Mouse (Mus musculus): ENCODE measurements around the gene Gm8300. TPM values are rescaled to one million over a fixed set of nuclear protein-coding genes. Genes with fewer than 3 reads are reported as not detected.
"Not testable (repeated sequence)": the region's sequence is repeated elsewhere in the genome, so short reads cannot be mapped to it uniquely, and the experiment has no call there.

Gene Gm8300
- polyA plus RNA-seq, 1 experiment from 2014 or later: not detected

DNA sequence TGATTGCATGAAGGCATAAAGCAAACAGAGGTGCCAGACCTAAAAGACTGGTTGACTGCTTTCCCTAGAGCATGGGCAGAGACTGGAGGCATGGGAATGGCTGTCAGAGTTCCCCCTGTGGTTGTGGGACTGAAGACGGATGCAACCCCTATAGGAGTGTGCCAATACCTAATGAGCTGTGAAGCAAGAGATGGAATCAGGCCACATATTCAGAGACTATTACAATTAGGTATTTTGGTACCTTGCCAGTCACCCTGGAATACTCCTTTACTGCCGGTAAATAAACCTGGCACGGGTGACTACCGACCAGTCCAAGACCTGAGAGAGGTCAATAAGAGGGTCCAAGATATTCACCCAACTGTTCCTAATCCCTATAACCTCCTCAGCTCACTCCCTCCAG, 36.5 kb downstream of the Gm8300 start:
- H3K9me3 ChIP-seq; H3K27ac ChIP-seq; H3K9ac ChIP-seq (replicated peaks); H3K4me1 ChIP-seq (replicated peaks); H3K4me3 ChIP-seq (replicated peaks); H3K27me3 ChIP-seq; H3K36me3 ChIP-seq; ATAC-seq (ENCODE audit: insufficient number of reproducible peaks, insufficient read depth, low FRiP score, low TSS enrichment, low read depth); H3K4me2 ChIP-seq: not testable (repeated sequence)
- WGBS: 91% methylated on average over 4 of the region's 4 CpGs

Other genes with a start within 250 kb of the Gm8300 start
- 53.9 and 55.1 TPM in 2 replicates for gene Vipas39, start 248.1 kb upstream of the Gm8300 start, polyA plus RNA-seq (2016; fragmentation: Nextera tagmentation; extraction: Ambion mirVana)
- 224 and 227 TPM in 2 replicates for gene Ahsa1, start 247.8 kb upstream of the Gm8300 start, polyA plus RNA-seq (2016; fragmentation: Nextera tagmentation; extraction: Ambion mirVana)
- 1.7 and 1.9 TPM in 2 replicates for gene Ism2, start 214.6 kb upstream of the Gm8300 start, polyA plus RNA-seq (2016; fragmentation: Nextera tagmentation; extraction: Ambion mirVana)
- gene Sptlc2, start 126.0 kb upstream of the Gm8300 start, polyA plus RNA-seq (2016; fragmentation: Nextera tagmentation; extraction: Ambion mirVana): 64.6 and 71.7 TPM in 2 replicates
- 330 and 347 TPM in 2 replicates for gene Slirp, start 70.4 kb upstream of the Gm8300 start, polyA plus RNA-seq (2016; fragmentation: Nextera tagmentation; extraction: Ambion mirVana)
- gene Alkbh1, start 70.3 kb upstream of the Gm8300 start, polyA plus RNA-seq (2016; fragmentation: Nextera tagmentation; extraction: Ambion mirVana): 76.7 and 77.5 TPM in 2 replicates
- 152 and 161 TPM in 2 replicates for gene Snw1, start 42.0 kb upstream of the Gm8300 start, polyA plus RNA-seq (2016; fragmentation: Nextera tagmentation; extraction: Ambion mirVana)
- not detected in 2 replicates for gene Gm5788, start 19.6 kb upstream of the Gm8300 start, polyA plus RNA-seq (2016; fragmentation: Nextera tagmentation; extraction: Ambion mirVana)
- gene Oog1, start 88.4 kb downstream of the Gm8300 start, polyA plus RNA-seq (2016; fragmentation: Nextera tagmentation; extraction: Ambion mirVana): not detected in 2 replicates
- gene Gm4027, start 104.6 kb downstream of the Gm8300 start, polyA plus RNA-seq (2016; fragmentation: Nextera tagmentation; extraction: Ambion mirVana): not detected in 2 replicates
- not detected in 2 replicates for gene Gm16381, start 130.3 kb downstream of the Gm8300 start, polyA plus RNA-seq (2016; fragmentation: Nextera tagmentation; extraction: Ambion mirVana)

Data from limb, embryonic 12.5 days (tissue).